Mouse (Mus musculus) layer of hippocampus, adult 11-12 months (tissue): ENCODE measurements around the gene Klhl3.

Experiments
- DNase-seq: peaks from one replicate; pipeline ENCODE4 v3.0.0; 2022; ENCODE audit warnings: low spot score

Klhl3 gene

DNA sequence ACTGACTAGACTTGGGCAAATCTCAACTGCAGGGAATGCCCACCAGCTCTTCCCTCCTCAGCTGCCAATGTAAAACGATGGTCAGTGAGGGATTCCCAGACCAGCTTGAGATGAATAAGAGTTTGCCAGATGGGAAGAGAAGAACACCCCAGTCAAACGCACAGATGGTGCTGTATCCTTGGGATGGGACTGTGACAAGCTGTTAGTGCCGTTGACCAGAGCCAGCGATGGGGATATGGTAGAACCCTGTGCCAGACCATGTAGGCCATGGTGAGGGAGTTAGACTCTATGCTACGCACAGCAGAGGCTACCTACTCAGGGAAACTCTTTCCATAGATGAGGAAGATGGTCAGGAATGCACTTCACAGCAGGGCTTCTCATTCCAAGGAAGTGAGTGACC lies 153.6 kb downstream of the Klhl3 start:
- no peak for DNase-seq
